Mouse (Mus musculus) hematopoietic stem cell, adult 5-6 weeks (primary cell): ENCODE results near the gene Mthfr. TPM values are rescaled to one million over a fixed set of nuclear protein-coding genes. Genes with fewer than 3 reads are reported as not detected.
"Not testable (repeated sequence)": the region's sequence is repeated elsewhere in the genome, so short reads cannot be mapped to it uniquely, and the experiment has no call there.

Source experiments
- ATAC-seq, 2 experiments: fragments of 125-278 bp in 1 of 2; replicated peaks in 1 of 2; 2 replicates each; pipeline ENCODE4 v1.8.0; 2016 to 2017; ENCODE audit warnings: inconsistent platforms in 2 of 2, mild to moderate bottlenecking in 2 of 2, moderate number of reproducible peaks in 2 of 2, low read depth in 1 of 2, moderate TSS enrichment in 1 of 2; ENCODE audit not compliant: low FRiP score in 2 of 2, poor library complexity in 2 of 2, severe bottlenecking in 2 of 2, insufficient read depth in 1 of 2, low TSS enrichment in 1 of 2
- total RNA-seq: library from RNA; stranded (forward); fragments of 172-1452, 232-1000 nt; gene quantifications from 2 replicates; pipeline ENCODE4 v1.2.3, GENCODE M21; 2017

Gene Mthfr
- total RNA-seq, 1 experiment from 2014 or later: 4.1 TPM

DNA sequence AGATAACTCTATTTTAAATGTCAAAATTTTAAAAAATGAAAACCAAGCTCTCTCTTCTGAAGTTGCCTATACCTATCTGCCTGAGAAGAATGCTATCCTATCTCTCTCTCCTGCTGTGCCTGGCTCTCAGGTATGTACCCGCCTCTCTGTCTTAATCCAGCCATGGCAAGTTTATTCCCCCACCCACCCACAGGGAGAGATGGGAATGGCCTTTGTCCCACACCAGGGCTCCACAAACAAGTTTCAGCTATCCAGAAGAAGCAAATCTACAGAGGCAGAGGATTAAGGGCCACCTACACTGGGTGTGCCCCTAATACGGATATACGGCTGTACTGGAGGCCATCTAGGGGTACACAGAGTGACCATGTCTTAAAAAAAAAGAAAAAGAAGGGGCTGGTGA is 3.4 kb upstream of the Mthfr start:
- no peak for ATAC-seq

DNA sequence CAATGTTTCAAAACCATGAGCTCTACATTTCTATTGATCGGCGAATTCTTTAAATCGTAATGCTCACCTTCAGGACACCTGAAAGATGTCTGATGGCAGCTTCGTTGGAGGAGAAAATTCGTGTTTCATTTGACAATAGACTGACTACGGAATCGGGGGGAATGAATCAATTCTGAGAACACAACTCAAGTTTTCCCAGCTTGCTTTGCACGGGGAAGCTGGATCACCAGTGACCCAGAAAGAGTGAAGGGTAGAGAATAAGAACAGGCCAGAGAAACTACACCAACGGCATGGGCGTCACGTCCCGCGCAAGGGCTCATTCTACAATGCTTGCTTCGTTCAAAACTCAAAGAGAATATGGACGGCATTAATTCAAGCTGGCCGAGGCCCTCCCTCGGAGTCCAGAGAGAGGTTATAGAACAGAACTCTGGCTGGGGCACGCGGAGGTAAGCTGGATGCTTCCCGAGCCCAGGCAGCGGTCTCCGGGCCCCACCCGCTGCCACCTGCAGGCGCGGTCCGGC is 738 bp upstream of the Mthfr start:
- ATAC-seq: no peak

DNA sequence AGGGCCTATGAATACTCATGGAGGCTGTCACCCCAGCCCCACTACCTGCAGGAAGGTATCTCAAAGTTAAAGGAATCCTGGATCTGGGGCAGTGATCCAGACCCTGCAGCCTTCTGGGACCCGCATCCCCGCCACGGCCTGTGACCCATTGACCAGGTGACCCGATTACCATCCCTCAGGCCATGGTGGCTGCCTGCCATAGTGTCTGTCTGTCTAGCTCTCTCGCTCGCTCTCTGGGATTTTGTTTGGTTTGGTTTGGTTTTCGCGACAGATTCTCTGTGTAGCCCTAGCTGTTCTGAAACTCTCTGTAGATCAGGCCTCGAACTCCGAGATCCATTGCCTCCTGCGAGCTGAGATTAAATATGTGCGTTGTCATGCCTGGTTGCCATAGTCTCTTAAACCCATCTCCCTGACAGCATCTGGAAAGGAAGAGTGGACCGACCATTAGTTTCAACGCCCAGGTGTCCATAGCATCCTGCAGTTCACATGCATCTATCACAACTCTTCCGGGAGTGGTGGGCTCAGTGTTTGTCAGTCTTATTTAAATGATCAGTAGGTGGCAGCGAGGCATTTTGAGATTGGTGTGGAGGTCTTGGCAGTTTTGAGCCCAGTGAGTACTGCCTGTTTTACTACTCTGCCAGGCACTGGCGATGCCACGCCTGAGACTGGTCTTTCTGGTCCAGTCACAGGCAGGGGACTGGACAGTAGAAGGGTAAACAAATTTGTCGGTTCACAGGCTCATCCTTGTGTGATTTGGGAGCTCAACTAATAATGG is 564 bp downstream of the Mthfr start:
- no peak for ATAC-seq

DNA sequence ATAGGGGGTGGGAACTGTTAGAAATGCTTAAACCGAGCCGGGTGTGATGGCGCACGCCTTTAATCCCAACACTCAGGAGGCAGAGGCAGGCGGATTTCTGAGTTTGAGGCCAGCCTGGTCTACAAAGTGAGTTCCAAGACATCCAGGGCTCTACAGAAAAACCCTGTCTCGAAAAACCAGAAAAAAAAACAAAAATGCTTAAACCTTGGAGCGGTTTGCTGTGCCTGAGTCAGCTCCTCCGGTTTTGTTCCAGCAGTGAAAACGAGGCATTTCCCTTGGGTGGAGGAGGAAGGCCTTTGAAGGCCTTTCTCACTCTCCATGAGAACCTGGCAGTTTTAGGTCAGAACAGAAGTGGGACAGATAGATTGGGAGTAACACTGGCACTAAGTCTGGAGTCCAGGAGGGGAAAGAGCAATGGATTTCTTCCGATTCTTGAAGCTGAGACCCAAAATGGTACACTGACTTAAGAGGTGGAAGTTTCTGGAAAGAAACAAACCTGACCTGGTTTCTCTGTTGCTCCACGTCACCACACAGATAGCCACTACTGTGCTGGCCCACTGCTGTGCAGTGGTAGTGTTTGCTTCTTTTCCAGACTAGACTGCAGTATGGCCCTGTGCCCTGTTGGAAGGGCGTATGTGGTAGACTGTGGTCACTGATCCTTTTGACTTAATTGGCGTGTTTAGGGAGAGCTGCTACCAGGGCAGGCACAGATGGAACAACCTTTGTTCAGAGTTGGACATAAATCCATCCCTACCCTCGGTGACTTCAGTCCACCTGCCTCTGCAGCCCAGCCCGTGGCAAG is 1.4 kb downstream of the Mthfr start:
- no peak for ATAC-seq

DNA sequence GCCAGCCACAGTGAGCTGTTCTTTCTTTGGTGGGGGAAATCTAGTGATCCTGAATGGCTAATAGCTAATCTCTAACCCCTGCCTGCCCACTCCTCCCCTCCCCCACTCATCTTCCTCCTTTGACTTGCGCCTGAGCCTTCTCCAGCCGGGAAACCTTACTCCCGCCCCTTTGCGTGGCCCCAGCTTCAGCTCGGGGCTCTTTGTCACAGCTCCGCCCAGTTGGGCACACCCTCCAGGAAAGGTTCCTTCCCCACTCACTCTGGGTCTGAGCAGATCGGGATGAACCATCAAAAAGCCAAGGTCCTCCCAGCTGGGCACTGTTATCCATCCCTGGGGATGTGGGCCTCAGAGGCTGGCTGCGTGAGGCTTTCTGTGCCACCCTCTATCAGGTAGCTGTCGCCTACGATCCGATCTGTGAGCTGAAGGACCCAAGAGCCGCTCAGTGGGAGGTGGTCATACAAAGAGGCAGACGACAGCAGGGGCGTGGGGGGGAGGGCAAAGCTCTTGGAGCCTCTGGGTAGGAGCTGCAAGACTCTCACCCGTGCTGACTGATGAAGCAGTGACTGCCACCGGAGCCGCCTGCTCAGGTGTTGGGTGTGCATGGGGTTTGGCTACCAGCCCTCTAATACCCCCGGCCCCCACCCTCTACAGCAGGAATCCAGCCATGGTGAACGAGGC is 2.2 kb downstream of the Mthfr start:
- ATAC-seq: peak; percentile 12; a peak in 2 of 4 replicates

DNA sequence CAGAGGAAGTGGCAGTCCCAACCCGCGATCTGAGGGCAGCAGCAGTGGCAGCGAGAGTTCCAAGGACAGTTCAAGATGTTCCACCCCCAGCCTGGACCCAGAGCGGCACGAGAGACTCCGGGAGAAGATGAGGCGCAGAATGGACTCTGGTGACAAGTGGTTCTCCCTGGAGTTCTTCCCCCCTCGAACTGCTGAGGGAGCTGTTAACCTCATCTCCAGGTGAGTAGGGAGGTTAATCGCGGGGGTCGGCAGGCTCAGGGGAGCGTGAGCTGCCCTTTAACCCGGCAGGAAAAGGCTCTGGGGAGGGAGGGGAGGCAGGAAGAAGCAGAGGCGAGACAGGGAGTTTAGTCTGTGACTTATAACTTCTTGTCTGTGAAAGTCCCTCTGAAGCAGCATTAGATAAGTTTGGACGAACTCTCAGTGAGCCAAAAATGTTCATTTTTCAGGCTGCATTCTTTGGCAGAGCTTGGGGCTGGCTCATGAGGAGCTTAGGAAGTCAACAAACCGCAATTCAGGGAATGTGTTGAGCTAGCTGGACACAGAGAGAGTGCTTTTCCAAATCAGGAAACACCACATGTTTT is 2.8 kb downstream of the Mthfr start:
- ATAC-seq: no peak

DNA sequence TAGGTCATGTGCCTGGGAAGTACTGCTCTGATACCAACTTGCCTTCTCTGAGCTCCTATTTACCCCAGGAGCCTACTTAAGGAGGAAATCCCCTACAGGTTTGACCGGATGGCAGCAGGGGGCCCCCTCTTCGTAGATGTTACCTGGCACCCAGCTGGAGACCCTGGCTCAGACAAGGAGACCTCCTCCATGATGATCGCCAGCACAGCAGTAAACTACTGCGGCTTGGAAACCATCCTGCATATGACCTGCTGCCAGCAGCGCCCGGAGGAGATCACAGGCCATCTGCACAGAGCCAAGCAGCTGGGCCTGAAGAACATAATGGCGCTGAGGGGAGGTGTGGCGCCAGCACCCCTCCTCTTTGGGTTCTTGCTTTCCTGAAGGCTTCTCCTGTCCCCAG is 4.5 kb downstream of the Mthfr start:
- ATAC-seq: not testable (repeated sequence)

DNA sequence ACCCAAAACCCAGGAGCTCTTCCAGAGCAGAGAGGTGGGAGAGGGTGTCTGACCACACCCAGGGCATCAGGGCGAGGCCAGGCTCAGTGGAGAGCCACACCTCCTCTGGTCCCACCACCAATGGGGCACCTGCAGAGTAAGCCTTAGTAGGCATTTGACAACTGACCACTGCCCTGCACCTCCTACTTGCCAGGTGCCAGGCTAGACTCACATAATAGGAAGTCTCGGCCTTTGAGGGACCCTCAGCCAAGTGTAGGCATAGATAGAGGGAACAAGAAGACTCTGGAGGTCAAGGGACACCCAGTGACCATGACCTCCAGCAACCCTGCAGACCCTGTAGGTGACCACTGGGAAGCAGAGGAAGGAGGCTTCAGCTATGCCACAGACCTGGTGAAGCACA is 5.2 kb downstream of the Mthfr start:
- no peak for ATAC-seq

DNA sequence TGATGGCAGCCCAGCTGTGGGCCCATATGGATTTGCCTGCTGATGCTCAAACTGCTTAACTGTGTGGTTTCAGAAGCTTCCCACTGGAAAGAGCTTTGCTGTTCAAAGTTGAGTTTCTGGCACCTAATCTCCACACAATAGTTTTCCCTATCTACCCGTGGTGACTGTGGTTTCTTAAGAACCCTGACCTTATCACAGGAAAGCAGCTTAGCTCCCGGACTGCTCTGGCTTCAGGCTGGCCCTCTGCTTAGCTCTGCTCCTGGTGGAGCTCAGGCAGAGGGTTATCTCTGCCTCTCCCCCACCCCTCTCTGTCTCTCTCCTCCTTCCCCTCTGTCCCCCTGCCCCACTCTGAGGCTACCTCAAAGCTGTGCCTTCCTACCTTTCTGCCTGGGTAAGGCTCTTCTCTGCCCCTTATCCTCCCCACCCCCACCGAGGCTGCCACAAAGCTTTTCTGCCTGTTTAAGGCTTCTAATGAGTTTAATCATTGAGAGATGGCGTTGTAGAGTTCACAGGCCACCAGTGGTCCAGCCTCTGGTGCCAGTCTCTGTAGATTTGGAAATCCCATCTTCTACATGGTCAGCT is 7.7 kb downstream of the Mthfr start:
- ATAC-seq: peak; percentile 69 to 75

DNA sequence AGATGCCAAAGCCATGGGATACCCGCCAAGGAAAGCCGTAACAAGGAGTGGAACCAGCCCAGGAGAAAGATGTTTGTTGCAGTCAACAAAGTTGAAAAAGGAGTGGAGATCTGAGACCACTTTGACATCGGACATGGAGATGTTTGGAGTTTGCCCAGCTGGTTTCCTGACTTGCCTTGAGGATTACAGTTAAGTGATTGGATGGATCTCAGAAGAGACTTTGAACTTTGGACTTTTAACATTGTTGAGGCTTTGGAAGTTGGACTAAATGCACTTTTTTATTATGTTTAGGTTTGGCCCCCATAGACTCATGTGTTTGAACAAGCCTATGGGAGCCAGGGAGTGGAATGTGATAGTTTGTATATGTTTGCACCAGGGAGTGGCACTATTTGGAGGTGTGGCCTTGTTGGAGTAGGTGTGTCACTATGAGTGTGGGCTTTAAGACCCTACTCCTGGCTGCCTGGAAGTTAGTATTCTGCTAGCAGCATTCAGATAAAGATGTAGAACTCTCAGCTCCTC is 11.6 kb downstream of the Mthfr start:
- not testable (repeated sequence) for ATAC-seq

DNA sequence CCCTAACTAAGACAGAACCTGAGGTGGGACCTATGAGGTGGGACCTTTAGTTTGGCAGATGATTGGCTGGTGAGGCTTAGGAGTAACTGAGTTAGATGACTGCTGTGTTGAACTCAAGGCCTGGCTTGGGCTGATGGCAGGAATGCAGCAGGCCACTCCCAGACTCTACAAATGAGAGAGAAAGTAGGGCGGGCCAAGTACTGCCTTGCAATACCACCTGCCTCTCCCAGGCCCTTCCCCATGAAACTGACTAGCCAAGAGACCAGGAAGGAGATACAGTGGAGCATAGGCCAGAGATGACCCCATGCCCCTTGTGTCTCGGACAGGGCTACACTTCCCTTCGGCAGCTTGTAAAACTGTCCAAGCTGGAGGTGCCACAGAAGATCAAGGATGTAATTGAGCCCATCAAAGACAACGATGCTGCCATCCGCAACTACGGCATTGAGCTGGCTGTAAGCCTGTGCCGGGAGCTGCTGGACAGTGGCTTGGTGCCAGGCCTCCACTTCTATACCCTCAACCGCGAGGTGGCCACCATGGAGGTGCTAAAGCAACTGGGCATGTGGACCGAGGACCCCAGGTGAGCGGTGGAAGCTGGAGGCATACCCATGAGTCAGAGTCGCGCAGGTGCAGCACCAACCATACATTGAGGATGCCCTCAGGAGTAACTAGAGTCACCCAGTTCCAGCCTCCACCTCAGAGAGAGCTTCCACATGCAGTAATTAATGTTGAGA is 12.3 kb downstream of the Mthfr start:
- ATAC-seq: no peak

DNA sequence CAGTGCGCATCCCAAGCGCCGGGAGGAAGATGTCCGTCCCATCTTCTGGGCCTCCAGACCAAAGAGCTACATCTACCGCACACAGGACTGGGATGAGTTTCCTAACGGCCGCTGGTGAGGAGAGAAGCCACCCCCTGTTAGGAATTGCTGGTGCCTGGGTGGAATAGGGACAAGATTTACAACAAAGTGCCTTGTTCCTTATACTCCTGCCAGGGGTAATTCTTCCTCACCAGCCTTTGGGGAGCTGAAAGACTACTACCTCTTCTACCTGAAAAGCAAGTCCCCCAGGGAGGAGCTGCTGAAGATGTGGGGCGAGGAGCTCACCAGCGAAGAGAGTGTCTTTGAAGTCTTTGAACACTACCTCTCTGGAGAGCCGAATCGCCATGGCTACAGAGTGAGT is 13.0 kb downstream of the Mthfr start:
- ATAC-seq: no peak

DNA sequence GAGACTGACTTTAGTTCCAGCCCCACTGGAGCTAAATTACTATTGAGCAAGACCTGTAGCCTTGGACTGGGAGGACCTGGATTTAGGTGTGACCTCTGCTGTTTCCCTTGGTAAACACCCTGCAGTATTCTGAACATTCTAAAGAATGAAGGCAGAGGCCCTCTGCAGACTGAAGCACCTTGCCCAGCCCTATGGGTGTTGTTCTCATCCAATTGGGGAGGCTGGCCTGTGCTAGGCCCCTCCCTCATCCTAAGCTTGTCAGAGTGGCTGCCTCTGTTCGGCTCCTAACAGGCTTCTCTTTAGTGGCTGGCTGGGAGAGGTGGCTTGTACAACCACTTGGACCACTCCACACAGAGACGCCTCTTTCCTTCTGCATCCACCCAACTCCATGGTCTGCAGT is 14.1 kb downstream of the Mthfr start:
- no peak for ATAC-seq

DNA sequence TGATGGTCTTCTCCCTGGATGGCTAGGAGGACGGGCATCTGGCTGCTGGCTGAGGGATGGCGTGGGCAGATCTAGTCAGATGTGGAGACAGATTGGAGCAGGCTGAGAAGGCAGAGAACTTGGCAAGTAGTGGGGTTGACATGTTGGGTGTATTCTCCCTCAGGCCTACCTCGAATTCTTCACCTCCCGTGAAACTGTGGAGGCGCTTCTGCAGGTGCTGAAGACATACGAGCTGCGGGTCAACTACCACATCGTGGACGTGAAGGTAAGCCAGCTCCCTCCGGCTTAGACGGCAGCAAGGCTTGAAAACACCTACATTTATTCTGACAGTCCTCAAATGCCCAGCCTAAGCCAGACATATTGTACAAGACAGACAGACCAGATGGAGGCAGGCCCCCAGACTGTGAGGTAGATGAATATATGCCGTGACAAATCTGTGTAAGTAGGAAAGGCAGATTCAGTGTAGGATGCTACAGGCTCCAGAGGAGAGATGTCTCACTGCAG is 14.6 kb downstream of the Mthfr start:
- no peak for ATAC-seq

DNA sequence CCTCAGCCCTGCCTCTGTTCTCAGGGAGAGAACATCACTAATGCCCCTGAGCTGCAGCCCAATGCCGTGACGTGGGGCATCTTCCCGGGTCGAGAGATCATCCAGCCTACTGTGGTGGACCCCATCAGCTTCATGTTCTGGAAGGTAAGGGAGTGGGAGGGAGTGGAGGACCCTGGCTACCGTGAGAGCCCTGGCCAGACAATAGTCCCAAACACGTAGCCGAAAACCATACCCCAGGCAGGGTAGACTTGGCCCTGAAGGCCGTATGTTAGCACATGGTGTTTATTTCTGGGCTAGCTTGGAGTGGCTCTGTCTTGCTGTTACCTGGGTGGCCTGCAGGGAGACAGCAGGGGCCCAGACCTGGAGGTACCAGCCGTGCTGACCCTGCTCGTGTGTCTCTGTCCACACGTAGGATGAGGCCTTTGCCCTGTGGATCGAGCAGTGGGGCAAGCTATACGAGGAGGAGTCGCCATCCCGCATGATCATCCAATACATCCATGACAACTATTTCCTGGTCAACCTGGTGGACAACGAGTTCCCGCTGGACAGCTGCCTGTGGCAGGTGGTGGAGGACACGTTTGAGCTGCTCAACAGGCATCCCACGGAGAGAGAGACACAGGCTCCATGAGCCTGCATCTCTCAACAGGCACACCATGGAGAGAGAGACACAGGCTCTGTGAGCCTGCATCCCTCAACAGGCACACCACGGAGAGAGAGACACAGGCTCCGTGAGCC is 16.3 kb downstream of the Mthfr start:
- ATAC-seq: no peak

DNA sequence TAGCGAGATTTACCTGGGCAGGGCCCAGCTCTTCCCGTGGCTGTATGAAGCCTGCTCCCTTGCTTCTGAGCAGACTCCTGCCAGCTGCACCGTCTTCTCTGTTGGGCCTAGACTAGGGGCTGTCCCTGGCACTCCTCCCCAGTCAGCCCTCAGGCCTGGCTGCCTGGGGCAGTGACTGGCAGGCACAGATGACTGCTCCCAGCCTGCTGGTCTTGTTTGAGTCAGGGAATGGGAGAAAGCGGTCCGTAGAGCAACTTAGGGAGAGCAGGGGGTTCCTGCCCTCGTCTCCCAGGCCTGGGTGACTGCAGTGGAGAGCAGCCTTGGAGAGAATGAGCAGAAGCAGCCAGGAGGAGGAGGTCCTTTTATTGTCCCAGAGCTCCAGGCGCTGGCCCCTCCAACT is 17.4 kb downstream of the Mthfr start:
- ATAC-seq: no peak
